Mouse (Mus musculus): ENCODE data around the gene Chd9.

- TF ChIP-seq CTCF (IDR thresholded peaks at IDR 0.05; ENCODE audit: low read depth, low read length) (no peak), POLR2A (IDR thresholded peaks at IDR 0.05; ENCODE audit: insufficient read depth, low read length) (no peak)
Measured at GRCm38 (mm10) chr8:90964044-90964443, 135.9 kb downstream of the Chd9 start.

Data from ES-Bruce4 (cell line).